Mouse (Mus musculus) midbrain, embryonic 15.5 days (tissue): ENCODE data around the gene Coro7. TPM values are rescaled to one million over a fixed set of nuclear protein-coding genes. Genes with fewer than 3 reads are reported as not detected.

Source experiments
- ATAC-seq: fragments of 200-750 bp; cut with Nextera tagmentation; replicated peaks from 2 replicates; pipeline ENCODE4 v1.8.0; 2017; ENCODE audit warnings: moderate TSS enrichment
- H3K27ac ChIP-seq: fragments of 300-500 bp; sonication (generic); 2 replicates; pipeline ENCODE4 v1.5.1; 2015; ENCODE audit warnings: mild to moderate bottlenecking, inconsistent platforms
- H3K27me3 ChIP-seq: fragments of 300-500 bp; sonication (generic); replicated peaks from 2 replicates; pipeline ENCODE4 v1.6.1; 2015; ENCODE audit warnings: inconsistent platforms
- H3K36me3 ChIP-seq: fragments of 300-500 bp; sonication (generic); replicated peaks from 2 replicates; pipeline ENCODE4 v1.6.1; 2015; ENCODE audit warnings: inconsistent platforms
- H3K4me1 ChIP-seq: fragments of 300-500 bp; sonication (generic); 2 replicates; pipeline ENCODE4 v1.6.1; 2015; ENCODE audit warnings: inconsistent platforms
- H3K4me2 ChIP-seq: fragments of 300-500 bp; sonication (generic); 2 replicates; pipeline ENCODE4 v1.6.1; 2015; ENCODE audit warnings: inconsistent platforms, mild to moderate bottlenecking, moderate library complexity
- H3K4me3 ChIP-seq: fragments of 300-500 bp; sonication (generic); 2 replicates; pipeline ENCODE4 v1.5.1; 2015; ENCODE audit warnings: mild to moderate bottlenecking, inconsistent platforms
- H3K9ac ChIP-seq: fragments of 300-500 bp; sonication (generic); 2 replicates; pipeline ENCODE4 v1.6.1; 2015; ENCODE audit warnings: mild to moderate bottlenecking, inconsistent platforms
- H3K9me3 ChIP-seq: fragments of 300-500 bp; sonication (generic); 2 replicates; pipeline ENCODE4 v1.6.1; 2016; ENCODE audit warnings: inconsistent platforms
- WGBS: fragments of 180-500 bp; shearing (Covaris S2); methylation state at CpG from one replicate; pipeline ENCODE4 v1.1.7; 2015; ENCODE audit warnings: mixed read lengths; 5-methylcytosine and 5-hydroxymethylcytosine counted together
- polyA plus RNA-seq: library from polyadenylated mRNA; unstranded; fragments of >200 nt; fragmentation: Nextera tagmentation; extraction: Ambion mirVana; gene quantifications from 2 replicates; pipeline ENCODE4 v1.2.1, GENCODE M21; 2015

Gene Coro7
- 32.1 and 33.2 TPM in 2 replicates for polyA plus RNA-seq

- peak; percentile 92 for ATAC-seq
- H3K4me2 ChIP-seq = peak within 1 kb of the TSS; percentile 97
- H3K9me3 ChIP-seq = no peaks in the 10 kb centered on the region
- H3K36me3 ChIP-seq = peaks cover 9% of the 10 kb centered on the region
- WGBS = under 1% methylated on average over 47 of the region's 47 CpGs
- no peaks in the 10 kb centered on the region for H3K27me3 ChIP-seq
- H3K27ac ChIP-seq = peak within 1 kb of the TSS; percentile 27; the same call in 1 of the 2 replicates
- peak within 1 kb of the TSS; percentile 59 for H3K9ac ChIP-seq
- peak within 1 kb of the TSS; percentile 59 for H3K4me3 ChIP-seq
- peaks cover 21% of the 10 kb centered on the region for H3K4me1 ChIP-seq
Measured at GRCm38 (mm10) chr16:4679121-4680018, at the start of gene Coro7. Coro7 (minus strand) TSS chr16:4679777.

GRCm38 (mm10) chr16:4727963-4728362 is 48.4 kb upstream of the Coro7 start:
- H3K4me3 ChIP-seq = no peak overlapping the region
- no peak overlapping the region for H3K27ac ChIP-seq
- no peaks in the 10 kb centered on the region for H3K9me3 ChIP-seq
- no peak for ATAC-seq
- no peaks in the 10 kb centered on the region for H3K36me3 ChIP-seq
- no peak overlapping the region for H3K9ac ChIP-seq
- WGBS = 68% methylated on average over 1 of the region's 1 CpGs
- H3K4me2 ChIP-seq = peak overlapping the region; percentile 57; the same call in 1 of the 2 replicates
- H3K4me1 ChIP-seq = peaks cover 10% of the 10 kb centered on the region
- H3K27me3 ChIP-seq = no peaks in the 10 kb centered on the region

- H3K4me1 ChIP-seq = peaks cover 10% of the 10 kb centered on the region
- H3K4me2 ChIP-seq = peak overlapping the region; percentile 57
- no peak overlapping the region; the same call in 1 of the 2 replicates for H3K4me3 ChIP-seq
Measured at GRCm38 (mm10) chr16:4727526-4727925, 47.9 kb upstream of the Coro7 start.

GRCm38 (mm10) chr16:4726528-4727128 is 47.1 kb upstream of the Coro7 start:
- Histone ChIP-seq H3K4me1 (peaks cover 10% of the 10 kb centered on the region), H3K4me3 (peak overlapping the region; percentile 92), H3K9me3 (no peaks in the 10 kb centered on the region), H3K9ac (peak overlapping the region; percentile 93), H3K36me3 (no peaks in the 10 kb centered on the region), H3K27me3 (no peaks in the 10 kb centered on the region), H3K27ac (peak overlapping the region; percentile 85), H3K4me2 (peak overlapping the region; percentile 57)
- 1% methylated on average over 40 of the region's 40 CpGs for WGBS
- ATAC-seq = peak; percentile 51

More at GRCm38 (mm10) chr16:4727526-4727925, 47.9 kb upstream of the Coro7 start:
- H3K27me3 ChIP-seq = no peaks in the 10 kb centered on the region
- H3K9me3 ChIP-seq = no peaks in the 10 kb centered on the region
- ATAC-seq = no peak
- H3K27ac ChIP-seq = no peak overlapping the region
- no peak overlapping the region for H3K9ac ChIP-seq
- WGBS = 95% methylated on average over 1 of the region's 1 CpGs
- H3K36me3 ChIP-seq = no peaks in the 10 kb centered on the region

GRCm38 (mm10) chr16:4725780-4726527 is 46.4 kb upstream of the Coro7 start, which contains the start of gene Hmox2:
Hmox2 (plus strand) TSS chr16:4726361.
- Histone ChIP-seq H3K27ac (peak within 1 kb of the TSS; percentile 85), H3K36me3 (no peaks in the 10 kb centered on the region), H3K4me2 (peak within 1 kb of the TSS; percentile 57), H3K9ac (peak within 1 kb of the TSS; percentile 93), H3K4me3 (peak within 1 kb of the TSS; percentile 92), H3K9me3 (no peaks in the 10 kb centered on the region), H3K27me3 (no peaks in the 10 kb centered on the region), H3K4me1 (peaks cover 10% of the 10 kb centered on the region)
- 6% methylated on average over 35 of the region's 35 CpGs for WGBS
- peak; percentile 97 for ATAC-seq

- no peaks in the 10 kb centered on the region for H3K9me3 ChIP-seq
- no peak overlapping the region for H3K27ac ChIP-seq
- H3K4me3 ChIP-seq = no peak overlapping the region
- WGBS = 78% methylated on average over 4 of the region's 4 CpGs
- no peak overlapping the region for H3K4me2 ChIP-seq
- ATAC-seq = no peak
- H3K27me3 ChIP-seq = no peaks in the 10 kb centered on the region
- peaks cover 10% of the 10 kb centered on the region for H3K4me1 ChIP-seq
- no peak overlapping the region for H3K9ac ChIP-seq
- H3K36me3 ChIP-seq = no peaks in the 10 kb centered on the region
Measured at GRCm38 (mm10) chr16:4725266-4725665, 45.7 kb upstream of the Coro7 start.

GRCm38 (mm10) chr16:4722915-4723209 is 43.3 kb upstream of the Coro7 start:
- 76% methylated on average over 3 of the region's 3 CpGs for WGBS
- no peak for ATAC-seq
- Histone ChIP-seq H3K4me3 (no peak overlapping the region), H3K27me3 (no peaks in the 10 kb centered on the region), H3K27ac (no peak overlapping the region), H3K9me3 (no peaks in the 10 kb centered on the region), H3K9ac (no peak overlapping the region), H3K4me2 (no peak overlapping the region), H3K4me1 (peaks cover 15% of the 10 kb centered on the region), H3K36me3 (no peaks in the 10 kb centered on the region)

- no peak overlapping the region for H3K9ac ChIP-seq
- ATAC-seq = no peak
- no peaks in the 10 kb centered on the region for H3K9me3 ChIP-seq
- no peak overlapping the region for H3K4me2 ChIP-seq
- H3K27ac ChIP-seq = no peak overlapping the region
- WGBS = 79% methylated on average over 7 of the region's 7 CpGs
- peaks cover 15% of the 10 kb centered on the region for H3K4me1 ChIP-seq
- no peaks in the 10 kb centered on the region for H3K36me3 ChIP-seq
- H3K4me3 ChIP-seq = no peak overlapping the region
- H3K27me3 ChIP-seq = no peaks in the 10 kb centered on the region
Measured at GRCm38 (mm10) chr16:4722128-4722914, 42.7 kb upstream of the Coro7 start.

GRCm38 (mm10) chr16:4718753-4719518 is 39.4 kb upstream of the Coro7 start, which contains the start of gene Nmral1:
Nmral1 (minus strand) TSS chr16:4719356.
- Histone ChIP-seq H3K4me1 (peaks cover 9% of the 10 kb centered on the region), H3K36me3 (peaks cover 12% of the 10 kb centered on the region; the same call in 1 of the 2 replicates), H3K4me3 (peak within 1 kb of the TSS; percentile 83), H3K4me2 (peak within 1 kb of the TSS; percentile 92), H3K9me3 (no peaks in the 10 kb centered on the region), H3K27me3 (no peaks in the 10 kb centered on the region), H3K27ac (peak within 1 kb of the TSS; percentile 92), H3K9ac (peak within 1 kb of the TSS; percentile 82)
- peak; percentile 90 for ATAC-seq
- 12% methylated on average over 33 of the region's 33 CpGs for WGBS

GRCm38 (mm10) chr16:4717866-4718265 is 38.3 kb upstream of the Coro7 start:
- Histone ChIP-seq H3K27ac (no peak overlapping the region), H3K36me3 (peaks cover 18% of the 10 kb centered on the region; the same call in 1 of the 2 replicates), H3K9me3 (no peaks in the 10 kb centered on the region), H3K4me1 (peaks cover 9% of the 10 kb centered on the region), H3K9ac (0 out of 2 replicates have a peak overlapping the region, but pooled peaks have one; percentile 82), H3K4me3 (peak overlapping the region; percentile 83), H3K4me2 (peak overlapping the region; percentile 92), H3K27me3 (no peaks in the 10 kb centered on the region)
- 58% methylated on average over 3 of the region's 3 CpGs for WGBS
- ATAC-seq = no peak
